Mouse (Mus musculus): Measurements from ENCODE around the gene Zfp326.
"Not testable (repeated sequence)": the region's sequence is repeated elsewhere in the genome, so short reads cannot be mapped to it uniquely, and the experiment has no call there.

The Zfp326 gene

DNA sequence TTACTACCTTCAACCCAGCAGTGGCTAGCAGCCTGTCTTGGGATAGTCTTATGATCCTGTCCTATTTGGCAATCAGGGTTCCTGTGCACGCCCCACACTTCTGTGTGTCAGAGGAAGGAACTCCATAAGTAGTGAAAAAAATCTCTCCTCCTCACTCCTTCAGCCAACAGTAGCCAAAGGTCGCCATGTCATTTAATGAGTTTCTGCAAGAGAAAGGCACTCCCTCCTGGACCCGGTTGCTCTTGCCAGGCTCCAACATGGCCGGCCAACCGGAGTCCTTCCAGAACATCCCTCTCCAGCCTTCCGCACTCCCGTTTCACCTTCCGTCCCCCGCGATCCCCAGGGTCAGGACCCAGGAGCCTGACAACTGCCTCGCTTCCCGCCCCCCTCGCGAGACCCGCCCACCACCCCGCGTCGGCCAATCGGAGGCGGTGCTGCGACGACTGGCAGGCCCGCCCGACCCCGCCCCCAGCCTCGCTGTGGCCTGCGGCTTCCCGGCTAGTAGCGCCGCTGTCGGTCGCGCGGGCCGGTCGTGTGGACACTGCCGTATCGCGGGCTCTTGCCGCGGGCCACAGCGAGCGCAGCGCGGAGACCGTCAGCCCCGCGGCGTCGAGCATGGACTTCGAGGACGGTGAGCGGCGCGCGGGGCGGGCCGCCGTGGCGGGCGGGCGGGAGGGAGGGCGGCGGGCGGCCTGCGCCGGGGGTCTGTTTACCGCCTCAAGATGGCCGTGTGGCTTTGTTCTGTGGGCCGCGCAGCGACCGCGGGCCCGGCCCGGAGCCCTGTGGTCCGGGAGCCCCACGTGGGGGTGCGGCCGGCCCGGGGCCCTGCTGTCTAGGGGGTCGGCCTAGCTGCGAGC is at the start of gene Zfp326:
Zfp326 (plus strand) TSS at position 498 of the 857 bp plus-strand sequence.
- peak; percentile 88 to 89 for DNase-seq

- no peak for DNase-seq
These were observed 49.4 kb upstream of the Zfp326 start for GRCm38 (mm10) chr5:105826916-105827510.

DNA sequence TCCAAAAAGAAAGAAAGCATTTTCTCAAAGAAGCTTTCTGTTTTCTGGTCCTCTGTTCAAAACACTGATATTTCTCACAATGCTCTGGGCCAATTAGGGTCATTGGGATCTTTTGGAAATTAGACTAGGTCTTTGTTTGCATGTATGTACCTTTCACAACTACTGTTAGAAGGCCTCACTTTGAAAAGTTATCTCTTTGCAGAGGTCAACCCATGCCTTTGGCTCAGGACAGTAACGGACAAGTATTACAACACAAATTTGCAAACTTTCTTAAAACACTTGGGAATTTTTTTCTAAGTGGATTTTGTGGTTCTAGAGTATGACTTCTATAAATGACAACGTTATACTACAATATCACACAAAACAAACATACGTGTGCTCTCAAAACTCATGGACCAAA is 48.3 kb upstream of the Zfp326 start:
- no peak for DNase-seq

DNA sequence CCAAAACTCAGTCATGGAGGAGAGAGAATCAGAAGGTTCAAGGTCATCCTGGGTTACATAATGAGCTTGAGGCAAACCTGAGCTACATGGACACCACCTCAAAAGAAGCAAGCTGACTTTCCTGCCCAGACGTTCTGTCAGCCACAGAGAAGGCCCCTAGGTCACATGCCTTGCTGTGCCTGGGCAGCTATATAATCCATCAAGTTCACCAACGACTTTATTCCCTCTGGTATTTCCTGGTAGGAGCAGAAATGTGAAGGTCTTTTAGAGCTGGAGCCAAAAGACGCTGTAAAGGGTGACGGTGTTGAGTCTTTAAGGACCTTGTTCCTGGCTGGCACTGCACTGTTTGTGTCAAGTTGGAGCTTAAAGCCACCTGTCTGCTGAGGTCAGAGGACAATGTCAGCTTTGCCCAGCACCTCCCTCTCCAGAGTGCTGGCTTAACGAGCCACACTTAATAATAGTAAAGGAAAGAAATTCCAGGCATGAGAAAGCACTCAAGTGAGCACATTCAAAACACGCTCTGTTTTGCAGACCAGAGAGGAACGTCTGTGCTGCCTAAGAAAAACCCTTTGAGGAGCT is 47.3 kb upstream of the Zfp326 start:
- DNase-seq, result no peak

GRCm38 (mm10) chr5:105832140-105832539 is 44.2 kb upstream of the Zfp326 start:
- DNase-seq, result no peak

DNA sequence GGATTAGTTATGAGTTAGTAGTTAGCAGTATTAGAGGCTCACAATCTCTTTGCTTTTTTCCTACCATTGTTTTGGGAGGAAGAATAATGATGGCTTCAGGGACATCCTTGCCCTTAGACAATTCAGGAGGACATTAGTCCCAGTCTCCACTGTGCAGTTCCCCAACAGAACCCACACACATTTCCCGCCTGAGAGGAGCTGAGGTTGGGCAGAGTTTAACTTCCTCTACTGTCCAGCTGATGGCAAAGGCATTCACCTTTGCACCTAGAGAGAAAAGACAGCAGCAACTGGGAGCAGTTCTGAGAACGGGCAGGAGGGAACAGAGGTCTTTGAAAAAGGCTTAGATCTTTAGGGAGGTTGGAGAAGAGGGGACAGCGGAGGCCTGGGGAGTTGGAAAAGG is 42.4 kb upstream of the Zfp326 start:
- no peak for DNase-seq

DNA sequence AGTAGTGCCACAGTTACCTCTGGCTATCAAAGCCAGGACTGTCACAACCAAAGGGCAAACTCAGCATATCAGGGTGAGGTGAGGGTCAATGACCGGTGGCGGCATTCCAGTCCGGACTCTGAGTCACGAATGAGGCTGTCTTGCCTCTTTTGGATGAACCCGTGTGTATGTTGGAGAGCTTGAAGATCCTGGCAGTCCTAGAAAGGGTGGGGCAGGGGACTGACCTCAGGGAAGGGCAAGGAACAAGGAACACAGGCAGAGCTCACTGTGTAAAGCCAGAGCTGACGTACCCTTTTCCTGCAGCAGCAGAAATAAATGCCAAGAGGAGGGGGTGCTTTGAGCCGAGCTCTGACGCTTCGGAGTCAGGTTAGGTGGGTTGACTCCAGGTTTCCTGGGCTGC is 40.4 kb upstream of the Zfp326 start:
- DNase-seq, result no peak

- no peak for DNase-seq
These were observed 36.5 kb upstream of the Zfp326 start for GRCm38 (mm10) chr5:105839740-105840310.

GRCm38 (mm10) chr5:105844044-105844753 is 32.2 kb upstream of the Zfp326 start:
- DNase-seq, result no peak

DNA sequence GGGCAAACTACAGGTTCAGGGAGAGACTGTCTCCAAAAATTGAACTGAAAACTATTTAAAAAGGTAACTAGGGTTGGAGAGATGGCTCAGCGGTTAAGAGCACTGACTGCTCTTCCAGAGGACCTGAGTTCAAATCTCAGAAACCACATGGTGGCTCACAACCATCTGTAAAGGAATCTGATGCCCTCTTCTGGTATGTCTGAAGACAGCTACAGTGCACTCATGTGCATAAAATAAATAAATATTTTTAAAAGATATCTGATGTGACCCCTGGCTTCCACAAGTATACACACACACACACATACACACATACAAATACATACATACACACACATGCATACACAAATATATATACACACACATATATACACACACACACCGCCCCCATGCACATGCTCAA is 31.3 kb upstream of the Zfp326 start:
- no peak for DNase-seq

DNA sequence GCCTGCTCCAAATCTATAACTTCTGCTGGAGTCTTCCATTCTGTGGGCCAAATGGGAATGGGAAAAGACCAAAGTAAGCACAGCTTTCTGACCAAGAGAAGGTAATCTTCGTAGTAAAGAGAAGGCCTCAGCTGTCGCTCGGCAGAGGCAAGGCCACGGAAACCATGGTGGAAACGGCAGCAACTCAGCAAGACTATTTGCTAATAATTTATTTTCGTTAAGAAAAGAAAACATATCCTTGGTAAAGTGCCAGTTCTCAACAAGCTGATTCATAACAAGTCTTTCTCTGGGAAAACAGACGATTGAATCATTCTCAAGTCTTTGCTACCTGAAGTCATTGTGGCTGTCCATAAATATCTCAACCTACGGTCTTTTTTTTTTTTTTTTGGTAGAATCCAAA is 28.6 kb upstream of the Zfp326 start:
- no peak for DNase-seq

- DNase-seq, result no peak
These were observed 27.1 kb upstream of the Zfp326 start for GRCm38 (mm10) chr5:105849222-105849621.

- DNase-seq, result no peak
These were observed 26.7 kb upstream of the Zfp326 start for GRCm38 (mm10) chr5:105849643-105850042.

DNA sequence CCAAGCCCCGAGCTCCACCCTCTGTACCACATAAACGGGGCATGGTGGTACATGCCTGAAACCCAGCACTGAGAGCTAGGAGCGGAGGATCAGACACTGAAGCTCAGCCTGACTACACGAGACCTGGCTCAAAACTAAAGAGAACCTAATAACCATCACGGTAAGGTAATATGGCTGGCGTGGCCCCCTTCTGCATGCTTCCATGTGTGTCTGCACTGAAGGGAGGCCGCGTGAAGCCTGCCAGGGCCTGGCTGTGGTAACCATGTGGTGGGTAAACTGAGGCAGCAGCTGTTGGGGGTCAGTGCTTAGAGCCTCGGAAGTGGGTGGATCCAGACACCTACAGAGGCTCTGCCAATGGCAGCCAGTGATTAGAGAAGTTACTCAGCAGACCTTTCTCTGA is 23.1 kb upstream of the Zfp326 start:
- DNase-seq, result no peak

- DNase-seq, result no peak
These were observed 18.9 kb upstream of the Zfp326 start for GRCm38 (mm10) chr5:105857486-105857885.

GRCm38 (mm10) chr5:105858754-105859694 is 17.3 kb upstream of the Zfp326 start:
- no peak for DNase-seq

GRCm38 (mm10) chr5:105859716-105860460 is 16.5 kb upstream of the Zfp326 start:
- no peak for DNase-seq

GRCm38 (mm10) chr5:105860461-105860835 is 15.9 kb upstream of the Zfp326 start:
- no peak for DNase-seq

GRCm38 (mm10) chr5:105861616-105862015 is 14.7 kb upstream of the Zfp326 start:
- no peak for DNase-seq

DNA sequence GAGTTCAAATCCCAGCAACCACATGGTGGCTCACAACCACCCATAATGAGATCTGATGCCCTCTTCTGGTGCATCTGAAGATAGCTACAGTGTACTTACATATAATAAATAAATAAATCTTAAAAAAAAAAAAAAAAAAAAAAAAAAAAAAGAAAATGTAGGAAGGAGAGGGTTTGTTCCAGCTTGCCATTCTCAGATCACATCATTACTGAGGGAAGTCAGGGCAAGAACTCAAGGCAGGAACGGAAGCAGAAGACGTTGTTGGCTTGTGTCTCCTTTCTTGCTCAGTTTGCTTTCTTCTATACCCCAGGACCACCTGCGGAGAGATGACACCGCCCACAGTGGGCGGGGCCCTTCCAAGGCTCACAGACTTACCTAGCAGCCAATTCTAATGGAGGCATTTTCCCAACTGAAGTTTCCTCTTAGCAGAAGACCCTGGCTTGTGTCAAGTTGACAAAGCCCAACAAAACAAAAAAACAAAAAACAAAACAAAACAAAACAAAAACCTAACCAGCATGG is 11.2 kb upstream of the Zfp326 start:
- not testable (repeated sequence) for DNase-seq

- DNase-seq, result no peak
These were observed 8.9 kb upstream of the Zfp326 start for GRCm38 (mm10) chr5:105867427-105867826.
